In genomic region chr16:32821772-32822449, GRCm38 (mm10) we compare ENCODE assay signal across 10 mouse cellular contexts. TPM values are rescaled to one million over a fixed set of nuclear protein-coding genes. Genes with fewer than 3 reads are reported as not detected.
A peak's percentile ranks its signal among the peaks of the same experiment; 100 is the strongest.
DNase-seq lines count a peak whose midpoint lies in the region; ATAC-seq lines count a peak whose summit lies in the region.
"Had no signal": no experiment of that assay in that cellular context is flagged by ENCODE, and none has a peak within 500 bp of the region (broad histone marks: within the 10 kb centered on the region; RNA-seq: fewer than 3 reads in every experiment).

No protein-coding gene starts in this region.

- no peak overlapping the region for H3K9ac ChIP-seq in embryonic facial prominence, embryonic 14.5 days (ENCODE audit: low read depth, low read length)
- no peak overlapping the region for H3K9ac ChIP-seq in heart, embryonic 16.5 days (ENCODE audit: low read length)
- H3K9ac ChIP-seq in forebrain, embryonic 12.5 days: no peak overlapping the region
- H3K9ac ChIP-seq: hindbrain, embryonic 13.5 days; liver, embryonic 15.5 days had no signal

- WGBS in embryonic facial prominence, embryonic 14.5 days: 57% methylated on average over 10 of the region's 10 CpGs
- WGBS in heart, embryonic 16.5 days: 19% methylated on average over 10 of the region's 10 CpGs
- 83% methylated on average over 10 of the region's 10 CpGs for WGBS in forebrain, embryonic 12.5 days

- H3K27me3 ChIP-seq in embryonic facial prominence, embryonic 14.5 days (replicated peaks; ENCODE audit: control insufficient read depth, insufficient read depth, low read length): no peaks in the 10 kb centered on the region
- H3K27me3 ChIP-seq in heart, embryonic 16.5 days (ENCODE audit: control insufficient read depth, insufficient read depth, low read length): no peaks in the 10 kb centered on the region
- no peaks in the 10 kb centered on the region for H3K27me3 ChIP-seq in forebrain, embryonic 12.5 days
- H3K27me3 ChIP-seq: hindbrain, embryonic 13.5 days; liver, embryonic 15.5 days had no signal

- no peaks in the 10 kb centered on the region for H3K4me1 ChIP-seq in embryonic facial prominence, embryonic 14.5 days (ENCODE audit: control insufficient read depth, insufficient read depth, low read length)
- peaks cover 25% of the 10 kb centered on the region for H3K4me1 ChIP-seq in heart, embryonic 16.5 days (ENCODE audit: control insufficient read depth, insufficient read depth, low read length)
- no peaks in the 10 kb centered on the region for H3K4me1 ChIP-seq in forebrain, embryonic 12.5 days
- H3K4me1 ChIP-seq: hindbrain, embryonic 13.5 days had no signal

- no peaks in the 10 kb centered on the region for H3K9me3 ChIP-seq in embryonic facial prominence, embryonic 14.5 days (ENCODE audit: control insufficient read depth, low read length)
- H3K9me3 ChIP-seq in heart, embryonic 16.5 days (replicated peaks; ENCODE audit: control insufficient read depth, low read length): no peaks in the 10 kb centered on the region
- H3K9me3 ChIP-seq in forebrain, embryonic 12.5 days: no peaks in the 10 kb centered on the region
- H3K9me3 ChIP-seq: hindbrain, embryonic 13.5 days; liver, embryonic 15.5 days had no signal

- no peak; the same call in 1 of the 2 replicates for ATAC-seq in embryonic facial prominence, embryonic 14.5 days (ENCODE audit: low read depth)
- ATAC-seq in heart, embryonic 16.5 days (replicated peaks; ENCODE audit: extremely low read depth, insufficient read depth, low FRiP score): peak; percentile 76
- no peak for ATAC-seq in megakaryocyte-erythroid progenitor cell, adult 5-6 weeks (replicated peaks; ENCODE audit: low FRiP score, low TSS enrichment, poor library complexity, severe bottlenecking)
- no peak for ATAC-seq in forebrain, embryonic 12.5 days (ENCODE audit: low FRiP score)

- H3K36me3 ChIP-seq in embryonic facial prominence, embryonic 14.5 days (ENCODE audit: control insufficient read depth, insufficient read depth, low read length): peaks cover 48% of the 10 kb centered on the region
- peaks cover 27% of the 10 kb centered on the region for H3K36me3 ChIP-seq in heart, embryonic 16.5 days (ENCODE audit: control insufficient read depth, insufficient read depth)
- H3K36me3 ChIP-seq in forebrain, embryonic 12.5 days (replicated peaks): peaks cover 48% of the 10 kb centered on the region

- DNase-seq in adrenal gland, adult 2 months: peak; percentile 28
- DNase-seq in adrenal gland, adult 8-10 months: no peak
- DNase-seq in embryonic facial prominence, embryonic 14.5 days (ENCODE audit: low spot score): peak; percentile 17
- peak; percentile 73 for DNase-seq in lung, postnatal 36 days
- DNase-seq in cerebellum, adult 18-20 months: no peak

- no peak overlapping the region for H3K27ac ChIP-seq in embryonic facial prominence, embryonic 14.5 days (replicated peaks; ENCODE audit: low read depth, low read length)
- H3K27ac ChIP-seq in heart, embryonic 16.5 days (ENCODE audit: low read length): peak overlapping the region; percentile 78
- no peak overlapping the region for H3K27ac ChIP-seq in forebrain, embryonic 12.5 days
- H3K27ac ChIP-seq: hindbrain, embryonic 13.5 days; liver, embryonic 15.5 days had no signal

- H3K4me2 ChIP-seq in embryonic facial prominence, embryonic 14.5 days (ENCODE audit: low read depth, low read length): no peak overlapping the region
- 0 out of 2 replicates have a peak overlapping the region, but pooled peaks have one; percentile 2 for H3K4me2 ChIP-seq in heart, embryonic 16.5 days (ENCODE audit: low read depth, low read length)
- no peak overlapping the region for H3K4me2 ChIP-seq in forebrain, embryonic 12.5 days
- H3K4me2 ChIP-seq: hindbrain, embryonic 13.5 days; liver, embryonic 15.5 days had no signal

- H3K4me3 ChIP-seq in embryonic facial prominence, embryonic 14.5 days (ENCODE audit: low read depth, low read length): no peak overlapping the region
- H3K4me3 ChIP-seq in heart, embryonic 16.5 days (ENCODE audit: low read length): no peak overlapping the region
- no peak overlapping the region for H3K4me3 ChIP-seq in forebrain, embryonic 12.5 days (replicated peaks)
- H3K4me3 ChIP-seq: hindbrain, embryonic 13.5 days; liver, embryonic 15.5 days had no signal

RNA-seq across cellular contexts. Expression of gene Smbd1, which starts 11.6 kb away (rescaled TPM):
- total RNA-seq in adrenal gland, adult 2 months (2021): not detected
- not detected in 2 replicates for polyA plus RNA-seq in adrenal gland, adult 2 months (2012; rRNA removed)
- total RNA-seq in adrenal gland, adult 8-10 months (2022): not detected
- polyA plus RNA-seq in embryonic facial prominence, embryonic 14.5 days (2014; fragmentation: Nextera tagmentation; extraction: Ambion mirVana): not detected in 2 replicates
- not detected in 2 replicates for polyA plus RNA-seq in heart, embryonic 16.5 days (2015; fragmentation: Nextera tagmentation; extraction: Ambion mirVana)
- not detected in 2 replicates for total RNA-seq in megakaryocyte-erythroid progenitor cell, adult 5-6 weeks (2014; fragmentation: Nextera tagmentation)
- not detected in 2 replicates for total RNA-seq in megakaryocyte-erythroid progenitor cell, adult 5-6 weeks (2017)
- not detected in 2 replicates for polyA plus RNA-seq in forebrain, embryonic 12.5 days (2016; fragmentation: Nextera tagmentation; extraction: Ambion mirVana)
- polyA plus RNA-seq: hindbrain, embryonic 13.5 days; liver, embryonic 15.5 days had no signal

RNA-seq across cellular contexts. Expression of gene Muc20, which starts 24.7 kb away (rescaled TPM):
- total RNA-seq in adrenal gland, adult 2 months (2021): under 1 TPM; 0.20 to 0.24 TPM
- polyA plus RNA-seq in adrenal gland, adult 2 months (2012; rRNA removed): not detected in 2 replicates
- under 1 TPM in 1 of 4 experiments, not detected in 3; 0.19 TPM for total RNA-seq in adrenal gland, adult 8-10 months (2022)
- 0.43 and 0.79 TPM in 2 replicates for polyA plus RNA-seq in embryonic facial prominence, embryonic 14.5 days (2014; fragmentation: Nextera tagmentation; extraction: Ambion mirVana)
- polyA plus RNA-seq in heart, embryonic 16.5 days (2015; fragmentation: Nextera tagmentation; extraction: Ambion mirVana): 0.16 and 0.19 TPM in 2 replicates
- total RNA-seq in megakaryocyte-erythroid progenitor cell, adult 5-6 weeks (2014; fragmentation: Nextera tagmentation): not detected in 2 replicates
- not detected in 2 replicates for total RNA-seq in megakaryocyte-erythroid progenitor cell, adult 5-6 weeks (2017)
- not detected in 2 replicates for polyA plus RNA-seq in forebrain, embryonic 12.5 days (2016; fragmentation: Nextera tagmentation; extraction: Ambion mirVana)
- polyA plus RNA-seq: hindbrain, embryonic 13.5 days had no signal

RNA-seq across cellular contexts. Expression of gene Fyttd1, which starts 55.4 kb away (rescaled TPM):
- total RNA-seq in adrenal gland, adult 2 months (2021): 100 to 1,000 TPM; 102 to 133 TPM
- 2.7 and 2.9 TPM in 2 replicates for polyA plus RNA-seq in adrenal gland, adult 2 months (2012; rRNA removed)
- 100 to 1,000 TPM in 3 of 4 experiments, 10 to 100 TPM in 1; 97.2 to 136 (median 120) TPM for total RNA-seq in adrenal gland, adult 8-10 months (2022)
- 136 and 141 TPM in 2 replicates for polyA plus RNA-seq in embryonic facial prominence, embryonic 14.5 days (2014; fragmentation: Nextera tagmentation; extraction: Ambion mirVana)
- 116 and 119 TPM in 2 replicates for polyA plus RNA-seq in heart, embryonic 16.5 days (2015; fragmentation: Nextera tagmentation; extraction: Ambion mirVana)
- 23.3 and 25.4 TPM in 2 replicates for total RNA-seq in megakaryocyte-erythroid progenitor cell, adult 5-6 weeks (2014; fragmentation: Nextera tagmentation)
- 48.8 and 69.4 TPM in 2 replicates for total RNA-seq in megakaryocyte-erythroid progenitor cell, adult 5-6 weeks (2017)
- 122 and 125 TPM in 2 replicates for polyA plus RNA-seq in forebrain, embryonic 12.5 days (2016; fragmentation: Nextera tagmentation; extraction: Ambion mirVana)

RNA-seq across cellular contexts. Expression of gene Rubcn, which starts 55.7 kb away (rescaled TPM):
- 10 to 100 TPM; 23.7 to 32.4 TPM for total RNA-seq in adrenal gland, adult 2 months (2021)
- polyA plus RNA-seq in adrenal gland, adult 2 months (2012; rRNA removed): 31.1 TPM in 2 replicates
- 10 to 100 TPM; 31.0 to 60.3 (median 46.8) TPM for total RNA-seq in adrenal gland, adult 8-10 months (2022)
- polyA plus RNA-seq in embryonic facial prominence, embryonic 14.5 days (2014; fragmentation: Nextera tagmentation; extraction: Ambion mirVana): 19.6 and 20.3 TPM in 2 replicates
- 32.7 and 33.2 TPM in 2 replicates for polyA plus RNA-seq in heart, embryonic 16.5 days (2015; fragmentation: Nextera tagmentation; extraction: Ambion mirVana)
- total RNA-seq in megakaryocyte-erythroid progenitor cell, adult 5-6 weeks (2014; fragmentation: Nextera tagmentation): 5.1 and 6.6 TPM in 2 replicates
- total RNA-seq in megakaryocyte-erythroid progenitor cell, adult 5-6 weeks (2017): 4.0 and 6.1 TPM in 2 replicates
- 26.5 and 27.4 TPM in 2 replicates for polyA plus RNA-seq in forebrain, embryonic 12.5 days (2016; fragmentation: Nextera tagmentation; extraction: Ambion mirVana)

Comparison
In these comparisons a context has a peak if more than half of its experiments do, and no peak if none do; other contexts are left out.
1. DNase-seq: peak in adrenal gland, adult 2 months (single experiment), embryonic facial prominence, embryonic 14.5 days (single experiment) and lung, postnatal 36 days (single experiment); none in adrenal gland, adult 8-10 months (single experiment) and cerebellum, adult 18-20 months (0 of 2).
2. RNA of gene Fyttd1, which starts 55.4 kb away (polyA plus RNA-seq): 136 to 141 TPM in embryonic facial prominence, embryonic 14.5 days, 122 to 125 TPM in forebrain, embryonic 12.5 days and 116 to 119 TPM in heart, embryonic 16.5 days; 2.7 to 2.9 TPM in adrenal gland, adult 2 months; every median in the first group is over 10 times any median in the second.